Mouse (Mus musculus): ENCODE data around the gene Rab3a. TPM values are rescaled to one million over a fixed set of nuclear protein-coding genes. Genes with fewer than 3 reads are reported as not detected.

Rab3a gene
- polyA plus RNA-seq, 1 experiment from 2014 or later, result 3.2 TPM

GRCm38 (mm10) chr8:70808239-70808638, 53.8 kb downstream of the Rab3a start, which contains the start of gene Il12rb1:
TSS of gene Il12rb1 (plus strand) at chr8:70808449.
- Histone ChIP-seq H3K4me1 (ENCODE audit: insufficient read depth) (peaks cover 44% of the 10 kb centered on the region), H3K4me2 (ENCODE audit: low read depth, low read length) (peak within 1 kb of the TSS; percentile 38; the same call in 1 of the 2 replicates), H3K4me3 (ENCODE audit: low read depth, low read length) (no peak within 1 kb of the TSS), H3K9me3 (ENCODE audit: low read length) (no peaks in the 10 kb centered on the region), H3K9ac (replicated peaks) (peak within 1 kb of the TSS; percentile 26; the same call in 1 of the 2 replicates), H3K27me3 (ENCODE audit: insufficient read depth, low read length) (no peaks in the 10 kb centered on the region), H3K36me3 (replicated peaks; ENCODE audit: insufficient read depth, low read length) (no peaks in the 10 kb centered on the region), H3K27ac (ENCODE audit: low read depth) (peak within 1 kb of the TSS; percentile 78; the same call in 1 of the 2 replicates)
- TF ChIP-seq EP300 (IDR thresholded peaks at IDR 0.05; ENCODE audit: low read depth), result no peak
- TF ChIP-seq CTCF (IDR thresholded peaks at IDR 0.05; ENCODE audit: low read depth), result no peak
- ATAC-seq (no peak), DNase-seq (no peak)
- WGBS (ENCODE audit: insufficient replicate concordance), result 42% methylated on average over 5 of the region's 5 CpGs

Small RNA genes within 50 kb of the gene (microRNA-seq; reads per million reads assigned to microRNA genes)
- 6.5 reads per million, percentile 12 among the genes with 10 or more reads in this experiment for gene Mir7240

Other genes starting within 250 kb of the Rab3a start
- 49.3 and 52.3 TPM in 2 replicates for gene Rex1bd, start 247.9 kb upstream of the Rab3a start, polyA plus RNA-seq (2015; fragmentation: Nextera tagmentation; extraction: Ambion mirVana)
- gene Uba52, start 243.9 kb upstream of the Rab3a start, polyA plus RNA-seq (2015; fragmentation: Nextera tagmentation; extraction: Ambion mirVana), result 627 and 684 TPM in 2 replicates
- gene Fkbp8, start 227.0 kb upstream of the Rab3a start, polyA plus RNA-seq (2015; fragmentation: Nextera tagmentation; extraction: Ambion mirVana), result 141 TPM in 2 replicates
- gene Kxd1, start 226.7 kb upstream of the Rab3a start, polyA plus RNA-seq (2015; fragmentation: Nextera tagmentation; extraction: Ambion mirVana), result 43.1 and 43.3 TPM in 2 replicates
- 9.5 and 9.7 TPM in 2 replicates for gene Ell, start 215.2 kb upstream of the Rab3a start, polyA plus RNA-seq (2015; fragmentation: Nextera tagmentation; extraction: Ambion mirVana)
- gene Isyna1, start 160.3 kb upstream of the Rab3a start, polyA plus RNA-seq (2015; fragmentation: Nextera tagmentation; extraction: Ambion mirVana), result 18.8 and 21.6 TPM in 2 replicates
- 32.5 and 35.4 TPM in 2 replicates for gene Ssbp4, start 145.8 kb upstream of the Rab3a start, polyA plus RNA-seq (2015; fragmentation: Nextera tagmentation; extraction: Ambion mirVana)
- gene Lrrc25, start 138.5 kb upstream of the Rab3a start, polyA plus RNA-seq (2015; fragmentation: Nextera tagmentation; extraction: Ambion mirVana), result 9.8 and 10.4 TPM in 2 replicates
- 2.1 and 2.3 TPM in 2 replicates for gene Gdf15, start 122.2 kb upstream of the Rab3a start, polyA plus RNA-seq (2015; fragmentation: Nextera tagmentation; extraction: Ambion mirVana)
- 31.0 and 32.2 TPM in 2 replicates for gene Pgpep1, start 94.3 kb upstream of the Rab3a start, polyA plus RNA-seq (2015; fragmentation: Nextera tagmentation; extraction: Ambion mirVana)
- gene Lsm4, start 81.4 kb upstream of the Rab3a start, polyA plus RNA-seq (2015; fragmentation: Nextera tagmentation; extraction: Ambion mirVana), result 98.5 and 103 TPM in 2 replicates
- gene Jund, start 55.7 kb upstream of the Rab3a start, polyA plus RNA-seq (2015; fragmentation: Nextera tagmentation; extraction: Ambion mirVana), result 19.6 and 38.4 TPM in 2 replicates
- 0.02 TPM in 1 of 2 replicates, not detected in the other for gene Iqcn, start 51.2 kb upstream of the Rab3a start, polyA plus RNA-seq (2015; fragmentation: Nextera tagmentation; extraction: Ambion mirVana)
- 0.22 and 0.25 TPM in 2 replicates for gene Gm3336, start 36.1 kb upstream of the Rab3a start, polyA plus RNA-seq (2015; fragmentation: Nextera tagmentation; extraction: Ambion mirVana)
- 1.6 and 1.8 TPM in 2 replicates for gene Pde4c, start 31.0 kb upstream of the Rab3a start, polyA plus RNA-seq (2015; fragmentation: Nextera tagmentation; extraction: Ambion mirVana)
- gene Mpv17l2, start 6.3 kb downstream of the Rab3a start, polyA plus RNA-seq (2015; fragmentation: Nextera tagmentation; extraction: Ambion mirVana), result 36.3 and 39.9 TPM in 2 replicates
- 8.9 and 9.0 TPM in 2 replicates for gene Pik3r2, start 22.0 kb downstream of the Rab3a start, polyA plus RNA-seq (2015; fragmentation: Nextera tagmentation; extraction: Ambion mirVana)
- 5.2 and 6.0 TPM in 2 replicates for gene Mast3, start 50.4 kb downstream of the Rab3a start, polyA plus RNA-seq (2015; fragmentation: Nextera tagmentation; extraction: Ambion mirVana)
- gene Il12rb1, start 53.8 kb downstream of the Rab3a start, polyA plus RNA-seq (2015; fragmentation: Nextera tagmentation; extraction: Ambion mirVana), result 0.19 and 0.25 TPM in 2 replicates
- gene Arrdc2, start 85.0 kb downstream of the Rab3a start, polyA plus RNA-seq (2015; fragmentation: Nextera tagmentation; extraction: Ambion mirVana), result 6.1 and 6.2 TPM in 2 replicates
- gene Kcnn1, start 108.6 kb downstream of the Rab3a start, polyA plus RNA-seq (2015; fragmentation: Nextera tagmentation; extraction: Ambion mirVana), result 0.19 and 0.45 TPM in 2 replicates
- gene Ccdc124, start 119.3 kb downstream of the Rab3a start, polyA plus RNA-seq (2015; fragmentation: Nextera tagmentation; extraction: Ambion mirVana), result 34.3 and 37.9 TPM in 2 replicates
- not detected in 2 replicates for gene Slc5a5, start 138.1 kb downstream of the Rab3a start, polyA plus RNA-seq (2015; fragmentation: Nextera tagmentation; extraction: Ambion mirVana)
- gene Rpl18a, start 142.7 kb downstream of the Rab3a start, polyA plus RNA-seq (2015; fragmentation: Nextera tagmentation; extraction: Ambion mirVana), result 2,490 and 2,569 TPM in 2 replicates
- gene Map1s, start 151.3 kb downstream of the Rab3a start, polyA plus RNA-seq (2015; fragmentation: Nextera tagmentation; extraction: Ambion mirVana), result 8.3 and 8.7 TPM in 2 replicates

Measured in liver, postnatal 0 days (tissue).